Mouse (Mus musculus) thymus, postnatal 36 days (tissue): Measurements from ENCODE around the gene Pvalb.

Experiments
- DNase-seq, 2 experiments: peaks; one replicate each; pipeline ENCODE4 v3.0.0; 2022; ENCODE audit warnings: mixed read lengths in 2 of 2

The Pvalb gene

GRCm38 (mm10) chr15:78155421-78155820 lies 50.8 kb downstream of the Pvalb start:
- no peak for DNase-seq

GRCm38 (mm10) chr15:78153045-78153775 lies 53.0 kb downstream of the Pvalb start:
- no peak for DNase-seq

- no peak for DNase-seq
Observed at GRCm38 (mm10) chr15:78148565-78148964, 57.6 kb downstream of the Pvalb start.
